Mouse (Mus musculus): ENCODE data around the gene Mblac2. TPM values are rescaled to one million over a fixed set of nuclear protein-coding genes. Genes with fewer than 3 reads are reported as not detected.

The Mblac2 gene
- polyA plus RNA-seq, 2 experiments = 1.2 to 2.7 TPM

- H3K9me3 ChIP-seq (ENCODE audit: control insufficient read depth, low read length) = no peaks in the 10 kb centered on the region
- no peak for TF ChIP-seq EP300 (IDR thresholded peaks at IDR 0.05; ENCODE audit: low read depth)
- TF ChIP-seq CTCF (IDR thresholded peaks at IDR 0.05; ENCODE audit: low read depth) = no peak
- DNase-seq (ENCODE audit: low read depth in 3 of 3, low spot score in 3 of 3) (no peak), ATAC-seq (ENCODE audit: insufficient read depth) (peak; percentile 51; the same call in 1 of the 2 replicates)
- peaks cover 2% of the 10 kb centered on the region in 2 experiments; a peak in 1 of 4 replicates for H3K4me1 ChIP-seq (replicated peaks; ENCODE audit: control insufficient read depth in 2 of 2, insufficient read depth in 2 of 2, low read length in 1 of 2)
- no peaks in the 10 kb centered on the region; the same call in 1 of the 2 replicates for H3K36me3 ChIP-seq (replicated peaks; ENCODE audit: control insufficient read depth, insufficient read depth, low read depth)
- H3K27me3 ChIP-seq (ENCODE audit: control insufficient read depth, insufficient read depth, low read length) = no peaks in the 10 kb centered on the region
- no peak overlapping the region for H3K9ac ChIP-seq (replicated peaks)
- no peak overlapping the region for H3K27ac ChIP-seq
- no peak overlapping the region for H3K4me3 ChIP-seq (ENCODE audit: insufficient read depth in 1 of 2, low read depth in 2 of 2, low read length in 2 of 2)
- 79% methylated on average over 3 of the region's 3 CpGs for WGBS (ENCODE audit: insufficient replicate concordance)
- no peak overlapping the region for H3K4me2 ChIP-seq (ENCODE audit: low read depth)
These were observed 28.0 kb upstream of the Mblac2 start for GRCm38 (mm10) chr13:81683107-81683506.

GRCm38 (mm10) chr13:81684258-81684657 is 26.9 kb upstream of the Mblac2 start:
- no peaks in the 10 kb centered on the region for H3K9me3 ChIP-seq (ENCODE audit: control insufficient read depth, low read length)
- no peak overlapping the region for H3K4me2 ChIP-seq (ENCODE audit: low read depth)
- H3K4me1 ChIP-seq (replicated peaks; ENCODE audit: control insufficient read depth in 2 of 2, insufficient read depth in 2 of 2, low read length in 1 of 2) = peaks cover 2% of the 10 kb centered on the region in 2 experiments; a peak in 1 of 4 replicates
- no peak overlapping the region for H3K9ac ChIP-seq (replicated peaks)
- no peak overlapping the region for H3K27ac ChIP-seq
- ATAC-seq (ENCODE audit: insufficient read depth) = no peak; the same call in 1 of the 2 replicates
- H3K36me3 ChIP-seq (replicated peaks; ENCODE audit: control insufficient read depth, insufficient read depth, low read depth) = no peaks in the 10 kb centered on the region; the same call in none of the 2 replicates
- WGBS (ENCODE audit: insufficient replicate concordance) = 69% methylated on average over 5 of the region's 5 CpGs
- H3K27me3 ChIP-seq (ENCODE audit: control insufficient read depth, insufficient read depth, low read length) = no peaks in the 10 kb centered on the region
- TF ChIP-seq CTCF (IDR thresholded peaks at IDR 0.05; ENCODE audit: low read depth) = no peak
- TF ChIP-seq EP300 (IDR thresholded peaks at IDR 0.05; ENCODE audit: low read depth) = no peak
- no peak for DNase-seq (ENCODE audit: low read depth in 3 of 3, low spot score in 3 of 3)
- H3K4me3 ChIP-seq (ENCODE audit: insufficient read depth in 1 of 2, low read depth in 2 of 2, low read length in 2 of 2) = no peak overlapping the region

GRCm38 (mm10) chr13:81684884-81685283 is 26.3 kb upstream of the Mblac2 start:
- no peaks in the 10 kb centered on the region; the same call in none of the 2 replicates for H3K36me3 ChIP-seq (replicated peaks; ENCODE audit: control insufficient read depth, insufficient read depth, low read depth)
- H3K9me3 ChIP-seq (ENCODE audit: control insufficient read depth, low read length) = no peaks in the 10 kb centered on the region
- TF ChIP-seq EP300 (IDR thresholded peaks at IDR 0.05; ENCODE audit: low read depth) = no peak
- TF ChIP-seq CTCF (IDR thresholded peaks at IDR 0.05; ENCODE audit: low read depth) = no peak
- no peak overlapping the region for H3K4me3 ChIP-seq (ENCODE audit: insufficient read depth in 1 of 2, low read depth in 2 of 2, low read length in 2 of 2)
- 71% methylated on average over 3 of the region's 3 CpGs for WGBS (ENCODE audit: insufficient replicate concordance)
- H3K27me3 ChIP-seq (ENCODE audit: control insufficient read depth, insufficient read depth, low read length) = no peaks in the 10 kb centered on the region
- ATAC-seq (ENCODE audit: insufficient read depth) (no peak), DNase-seq (ENCODE audit: low read depth in 3 of 3, low spot score in 3 of 3) (no peak)
- no peak overlapping the region for H3K27ac ChIP-seq
- H3K4me1 ChIP-seq (replicated peaks; ENCODE audit: control insufficient read depth in 2 of 2, insufficient read depth in 2 of 2, low read length in 1 of 2) = peaks cover 7 to 8% of the 10 kb centered on the region in 2 experiments
- H3K4me2 ChIP-seq (ENCODE audit: low read depth) = no peak overlapping the region
- no peak overlapping the region for H3K9ac ChIP-seq (replicated peaks)

- Histone ChIP-seq H3K9ac (replicated peaks) (no peak overlapping the region), H3K4me3 (ENCODE audit: insufficient read depth in 1 of 2, low read depth in 2 of 2, low read length in 2 of 2) (no peak overlapping the region), H3K4me2 (ENCODE audit: low read depth) (no peak overlapping the region; the same call in 1 of the 2 replicates), H3K4me1 (replicated peaks; ENCODE audit: control insufficient read depth in 2 of 2, insufficient read depth in 2 of 2, low read length in 1 of 2) (peaks cover 24 to 25% of the 10 kb centered on the region in 2 experiments), H3K36me3 (replicated peaks; ENCODE audit: control insufficient read depth, insufficient read depth, low read depth) (no peaks in the 10 kb centered on the region; the same call in none of the 2 replicates), H3K27me3 (ENCODE audit: control insufficient read depth, insufficient read depth, low read length) (no peaks in the 10 kb centered on the region), H3K9me3 (ENCODE audit: control insufficient read depth, low read length) (no peaks in the 10 kb centered on the region), H3K27ac (no peak overlapping the region)
- TF ChIP-seq CTCF (IDR thresholded peaks at IDR 0.05; ENCODE audit: low read depth) (no peak), EP300 (IDR thresholded peaks at IDR 0.05; ENCODE audit: low read depth) (no peak)
- peak in 1 of 3 experiments; percentile 38 for DNase-seq (ENCODE audit: low read depth in 3 of 3, low spot score in 3 of 3)
- peak; percentile 47 for ATAC-seq (ENCODE audit: insufficient read depth)
- 55% methylated on average over 3 of the region's 3 CpGs for WGBS (ENCODE audit: insufficient replicate concordance)
These were observed 21.6 kb upstream of the Mblac2 start for GRCm38 (mm10) chr13:81689587-81689986.

- DNase-seq (ENCODE audit: low read depth in 3 of 3, low spot score in 3 of 3) = peak; percentile 43 to 57 (median 47)
These were observed 20.7 kb upstream of the Mblac2 start for GRCm38 (mm10) chr13:81690477-81690876.

More at GRCm38 (mm10) chr13:81690477-81690876, 20.7 kb upstream of the Mblac2 start:
- H3K27ac ChIP-seq = peak overlapping the region; percentile 18
- no peaks in the 10 kb centered on the region for H3K27me3 ChIP-seq (ENCODE audit: control insufficient read depth, insufficient read depth, low read length)
- TF ChIP-seq EP300 (IDR thresholded peaks at IDR 0.05; ENCODE audit: low read depth) (peak; percentile 86), CTCF (IDR thresholded peaks at IDR 0.05; ENCODE audit: low read depth) (no peak)
- 0 out of 2 replicates have a peak overlapping the region, but pooled peaks have one; percentile 14 for H3K9ac ChIP-seq (replicated peaks)
- ATAC-seq (ENCODE audit: insufficient read depth) = peak; percentile 81
- no peaks in the 10 kb centered on the region for H3K9me3 ChIP-seq (ENCODE audit: control insufficient read depth, low read length)
- peak overlapping the region; percentile 57 for H3K4me2 ChIP-seq (ENCODE audit: low read depth)
- no peak overlapping the region for H3K4me3 ChIP-seq (ENCODE audit: insufficient read depth in 1 of 2, low read depth in 2 of 2, low read length in 2 of 2)
- H3K4me1 ChIP-seq (replicated peaks; ENCODE audit: control insufficient read depth in 2 of 2, insufficient read depth in 2 of 2, low read length in 1 of 2) = peaks cover 24 to 25% of the 10 kb centered on the region in 2 experiments
- 15% methylated on average over 10 of the region's 10 CpGs for WGBS (ENCODE audit: insufficient replicate concordance)
- no peaks in the 10 kb centered on the region; the same call in none of the 2 replicates for H3K36me3 ChIP-seq (replicated peaks; ENCODE audit: control insufficient read depth, insufficient read depth, low read depth)

Measured in liver, embryonic 14.5 days (tissue).